In the genomic region with DNA sequence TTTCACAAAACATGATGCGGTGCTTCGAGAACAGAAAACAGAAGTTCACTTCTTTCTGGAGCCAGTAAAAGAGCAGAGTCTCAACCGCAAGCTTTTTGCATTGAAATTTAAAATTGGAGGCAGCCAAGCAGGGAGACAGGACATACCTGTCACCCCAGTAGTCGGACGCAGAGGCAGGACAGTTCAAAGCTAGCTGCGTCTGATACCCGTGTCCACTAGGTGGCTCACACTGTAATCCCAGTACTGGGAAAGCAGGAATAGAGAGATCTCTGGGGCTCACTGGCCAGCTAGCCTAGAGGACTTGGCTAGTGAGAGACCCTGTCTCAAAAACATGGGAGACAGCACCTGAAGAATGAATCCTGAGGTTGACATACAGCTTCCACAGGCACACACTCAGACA, we compare ENCODE assay signal across 12 mouse cellular contexts.
DNase-seq lines count a peak whose midpoint lies in the region; ATAC-seq and TF ChIP-seq lines count a peak whose summit lies in the region.
"Had no signal": no experiment of that assay in that cellular context is flagged by ENCODE, and none has a peak within 500 bp of the region (broad histone marks: within the 10 kb centered on the region; RNA-seq: fewer than 3 reads in every experiment).

No protein-coding gene starts in this region.

- H3K36me3 ChIP-seq in forebrain, postnatal 0 days (ENCODE audit: insufficient read depth): no peaks in the 10 kb centered on the region
- no peaks in the 10 kb centered on the region for H3K36me3 ChIP-seq in forebrain, embryonic 10.5 days (replicated peaks)
- no peaks in the 10 kb centered on the region for H3K36me3 ChIP-seq in lung, embryonic 14.5 days (ENCODE audit: insufficient read depth)
- no peaks in the 10 kb centered on the region for H3K36me3 ChIP-seq in ES-Bruce4 (ENCODE audit: control insufficient read depth, insufficient read depth, low read length, poor library complexity, severe bottlenecking)
- no peaks in the 10 kb centered on the region for H3K36me3 ChIP-seq in forebrain, embryonic 15.5 days
- H3K36me3 ChIP-seq: heart, embryonic 15.5 days; intestine, embryonic 15.5 days; liver, embryonic 15.5 days had no signal

- no peak for TF ChIP-seq POLR2A in ES-Bruce4 (IDR thresholded peaks at IDR 0.05; ENCODE audit: insufficient read depth, low read length)

- WGBS in forebrain, postnatal 0 days: 90% methylated on average over 7 of the region's 7 CpGs
- 87% methylated on average over 7 of the region's 7 CpGs for WGBS in forebrain, embryonic 10.5 days
- 80% methylated on average over 7 of the region's 7 CpGs for WGBS in lung, embryonic 14.5 days
- 90% methylated on average over 7 of the region's 7 CpGs for WGBS in forebrain, embryonic 15.5 days

- no peak overlapping the region for H3K9ac ChIP-seq in forebrain, postnatal 0 days
- no peak overlapping the region for H3K9ac ChIP-seq in lung, embryonic 14.5 days
- H3K9ac ChIP-seq in ES-Bruce4 (ENCODE audit: low read depth, poor library complexity, severe bottlenecking): no peak overlapping the region
- no peak overlapping the region for H3K9ac ChIP-seq in forebrain, embryonic 15.5 days (replicated peaks)
- H3K9ac ChIP-seq: heart, embryonic 15.5 days; intestine, embryonic 15.5 days; liver, embryonic 15.5 days had no signal

- no peaks in the 10 kb centered on the region for H3K4me1 ChIP-seq in forebrain, postnatal 0 days (ENCODE audit: insufficient read depth)
- H3K4me1 ChIP-seq in forebrain, embryonic 10.5 days: no peaks in the 10 kb centered on the region
- H3K4me1 ChIP-seq in lung, embryonic 14.5 days (ENCODE audit: insufficient read depth): no peaks in the 10 kb centered on the region
- peaks cover 2% of the 10 kb centered on the region for H3K4me1 ChIP-seq in ES-Bruce4 (ENCODE audit: control insufficient read depth, insufficient read depth, low read length)
- peaks cover 5% of the 10 kb centered on the region; the same call in 1 of the 2 replicates for H3K4me1 ChIP-seq in forebrain, embryonic 15.5 days
- H3K4me1 ChIP-seq: liver, embryonic 15.5 days had no signal

- no peak for ATAC-seq in forebrain, postnatal 0 days
- no peak for ATAC-seq in lung, embryonic 14.5 days (ENCODE audit: insufficient read depth)
- ATAC-seq in forebrain, embryonic 15.5 days (replicated peaks): no peak
- ATAC-seq: intestine, embryonic 15.5 days had no signal

- H3K4me2 ChIP-seq in forebrain, postnatal 0 days (ENCODE audit: low read depth): no peak overlapping the region
- no peak overlapping the region for H3K4me2 ChIP-seq in lung, embryonic 14.5 days
- no peak overlapping the region for H3K4me2 ChIP-seq in forebrain, embryonic 15.5 days (replicated peaks)
- H3K4me2 ChIP-seq: heart, embryonic 15.5 days; intestine, embryonic 15.5 days; liver, embryonic 15.5 days had no signal

- TF ChIP-seq EP300 in ES-Bruce4 (IDR thresholded peaks at IDR 0.05; ENCODE audit: insufficient read depth, low read depth, low read length): no peak

- no peaks in the 10 kb centered on the region for H3K9me3 ChIP-seq in forebrain, postnatal 0 days (ENCODE audit: low read length)
- H3K9me3 ChIP-seq in forebrain, embryonic 10.5 days: no peaks in the 10 kb centered on the region
- H3K9me3 ChIP-seq in lung, embryonic 14.5 days (ENCODE audit: low read depth, low read length): no peaks in the 10 kb centered on the region
- no peaks in the 10 kb centered on the region for H3K9me3 ChIP-seq in ES-Bruce4 (replicated peaks; ENCODE audit: control insufficient read depth, insufficient read depth, low read length, poor library complexity, severe bottlenecking)
- no peaks in the 10 kb centered on the region for H3K9me3 ChIP-seq in forebrain, embryonic 15.5 days
- H3K9me3 ChIP-seq: heart, embryonic 15.5 days; intestine, embryonic 15.5 days; liver, embryonic 15.5 days had no signal

- peak; percentile 55 for TF ChIP-seq CTCF in forebrain, postnatal 0 days (IDR thresholded peaks at IDR 0.05; ENCODE audit: low read depth)
- TF ChIP-seq CTCF in lung, embryonic 14.5 days (IDR thresholded peaks at IDR 0.05; ENCODE audit: low read depth): peak; percentile 51
- TF ChIP-seq CTCF in ES-Bruce4 (IDR thresholded peaks at IDR 0.05; ENCODE audit: low read depth, low read length): peak; percentile 53

- no peak for DNase-seq in forebrain, postnatal 0 days
- DNase-seq in forebrain, embryonic 10.5 days (ENCODE audit: extremely low spot score, low spot score): no peak
- peak; percentile 33 for DNase-seq in lung, embryonic 14.5 days
- no peak for DNase-seq in lung, postnatal 14 days
- peak; percentile 21 for DNase-seq in lung, postnatal 36 days
- DNase-seq in spleen, adult 18-20 months: no peak
- DNase-seq: adrenal gland, postnatal 25 days had no signal

- no peak overlapping the region for H3K4me3 ChIP-seq in forebrain, postnatal 0 days (ENCODE audit: low read depth, low read length)
- no peak overlapping the region for H3K4me3 ChIP-seq in forebrain, embryonic 10.5 days
- no peak overlapping the region for H3K4me3 ChIP-seq in lung, embryonic 14.5 days (ENCODE audit: low read depth, low read length)
- no peak overlapping the region for H3K4me3 ChIP-seq in ES-Bruce4 (ENCODE audit: low read depth, low read length)
- H3K4me3 ChIP-seq in forebrain, embryonic 15.5 days: no peak overlapping the region
- H3K4me3 ChIP-seq: heart, embryonic 15.5 days; intestine, embryonic 15.5 days; liver, embryonic 15.5 days had no signal

- no peaks in the 10 kb centered on the region for H3K27me3 ChIP-seq in forebrain, postnatal 0 days (ENCODE audit: insufficient read depth, low read length)
- H3K27me3 ChIP-seq in forebrain, embryonic 10.5 days (ENCODE audit: poor library complexity, severe bottlenecking): no peaks in the 10 kb centered on the region
- no peaks in the 10 kb centered on the region for H3K27me3 ChIP-seq in lung, embryonic 14.5 days (ENCODE audit: insufficient read depth, low read length)
- H3K27me3 ChIP-seq in ES-Bruce4 (ENCODE audit: control insufficient read depth, insufficient read depth, low read length, poor library complexity, severe bottlenecking): no peaks in the 10 kb centered on the region
- H3K27me3 ChIP-seq in forebrain, embryonic 15.5 days: no peaks in the 10 kb centered on the region
- H3K27me3 ChIP-seq: heart, embryonic 15.5 days; intestine, embryonic 15.5 days; liver, embryonic 15.5 days had no signal

- H3K27ac ChIP-seq in forebrain, postnatal 0 days (ENCODE audit: low read depth, low read length): no peak overlapping the region
- H3K27ac ChIP-seq in forebrain, embryonic 10.5 days: no peak overlapping the region
- H3K27ac ChIP-seq in lung, embryonic 14.5 days (ENCODE audit: low read depth): no peak overlapping the region
- H3K27ac ChIP-seq in ES-Bruce4 (ENCODE audit: insufficient read depth, low read length): no peak overlapping the region
- H3K27ac ChIP-seq in forebrain, embryonic 15.5 days (replicated peaks): no peak overlapping the region
- H3K27ac ChIP-seq: heart, embryonic 15.5 days; intestine, embryonic 15.5 days; liver, embryonic 15.5 days had no signal

Comparison
In these comparisons a context has a peak if more than half of its experiments do, and no peak if none do; other contexts are left out.
1. DNase-seq: peak in lung, embryonic 14.5 days (single experiment) and lung, postnatal 36 days (single experiment); none in forebrain, postnatal 0 days (single experiment), forebrain, embryonic 10.5 days (single experiment), lung, postnatal 14 days (single experiment) and spleen, adult 18-20 months (0 of 2).
2. Peak in every context shown above with its lines, with median percentiles within 50 percentile points of each other: CTCF ChIP-seq.